Mouse (Mus musculus) forebrain, embryonic 16.5 days (tissue): Measurements from ENCODE around the gene Gm2001. TPM values are rescaled to one million over a fixed set of nuclear protein-coding genes. Genes with fewer than 3 reads are reported as not detected.
"Not testable (repeated sequence)": the region's sequence is repeated elsewhere in the genome, so short reads cannot be mapped to it uniquely, and the experiment has no call there.

Experiments used
- ATAC-seq: fragments of 200-750 bp; cut with Nextera tagmentation; 2 replicates; pipeline ENCODE4 v1.8.0; 2017; ENCODE audit warnings: mild to moderate bottlenecking, moderate library complexity
- H3K27ac ChIP-seq: fragments of 300-500 bp; sonication (generic); 2 replicates; pipeline ENCODE4 v1.5.1; 2014; ENCODE audit warnings: low read length, control low read depth
- H3K27me3 ChIP-seq: fragments of 300-500 bp; sonication (generic); replicated peaks from 2 replicates; pipeline ENCODE4 v1.6.1; 2014; ENCODE audit warnings: low read length; ENCODE audit not compliant: control insufficient read depth, insufficient read depth
- H3K36me3 ChIP-seq: fragments of 300-500 bp; sonication (generic); 2 replicates; pipeline ENCODE4 v1.6.1; 2014; ENCODE audit not compliant: control insufficient read depth, insufficient read depth
- H3K4me1 ChIP-seq: fragments of 300-500 bp; sonication (generic); replicated peaks from 2 replicates; pipeline ENCODE4 v1.6.1; 2014; ENCODE audit warnings: low read length; ENCODE audit not compliant: control insufficient read depth, insufficient read depth
- H3K4me2 ChIP-seq: fragments of 300-500 bp; sonication (generic); 2 replicates; pipeline ENCODE4 v1.6.1; 2014; ENCODE audit warnings: mild to moderate bottlenecking, low read length, control low read depth
- H3K4me3 ChIP-seq: fragments of 300-500 bp; sonication (generic); replicated peaks from 2 replicates; pipeline ENCODE4 v1.5.1; 2014; ENCODE audit warnings: mild to moderate bottlenecking, low read length, control low read depth
- H3K9ac ChIP-seq: fragments of 300-500 bp; sonication (generic); replicated peaks from 2 replicates; pipeline ENCODE4 v1.6.1; 2014; ENCODE audit warnings: low read depth, low read length, control low read depth
- H3K9me3 ChIP-seq: fragments of 300-500 bp; sonication (generic); 2 replicates; pipeline ENCODE4 v1.6.1; 2016; ENCODE audit warnings: low read length; ENCODE audit not compliant: control insufficient read depth
- WGBS: fragments of 180-500 bp; shearing (Covaris S2); extraction: QIAGEN DNeasy Blood & Tissue Kit; methylation state at CpG from one replicate; pipeline ENCODE4 v1.1.7; 2014; 5-methylcytosine and 5-hydroxymethylcytosine counted together
- polyA plus RNA-seq: library from polyadenylated mRNA; unstranded; fragments of >200 nt; fragmentation: Nextera tagmentation; extraction: Ambion mirVana; gene quantifications from 2 replicates; pipeline ENCODE4 v1.2.1, GENCODE M21; 2015

Gm2001 gene
- polyA plus RNA-seq, 1 experiment from 2014 or later: not detected

DNA sequence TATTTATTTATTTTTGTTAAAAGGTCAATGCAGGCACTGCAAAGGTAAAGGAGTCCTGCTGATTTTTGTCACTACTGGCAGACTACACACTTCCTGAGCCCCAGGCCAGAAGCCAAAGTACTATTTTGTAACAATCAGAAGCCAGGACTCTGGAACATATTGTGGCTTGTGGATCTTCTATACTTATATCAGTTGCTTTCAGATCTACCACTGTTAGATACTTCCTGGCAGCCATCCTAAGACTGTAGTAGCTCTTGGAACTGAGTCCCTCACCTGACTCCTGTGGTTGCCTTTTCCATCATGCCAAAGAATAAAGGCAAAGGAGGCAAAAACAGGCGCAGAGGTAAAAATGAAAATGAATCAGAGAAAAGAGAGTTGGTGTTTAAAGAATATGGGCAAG lies 46.9 kb downstream of the Gm2001 start, which contains the start of gene Gm21936:
Gene Gm21936 (plus strand): TSS at position 301 of the 400 bp plus-strand sequence.
- not testable (repeated sequence) for H3K9me3 ChIP-seq, H3K4me1 ChIP-seq, H3K27me3 ChIP-seq, H3K27ac ChIP-seq, H3K4me2 ChIP-seq, H3K36me3 ChIP-seq, ATAC-seq, H3K4me3 ChIP-seq, H3K9ac ChIP-seq
- 90% methylated on average over 1 of the region's 1 CpGs for WGBS

Other genes starting within 250 kb of the Gm2001 start
- gene Oog1, start 239.7 kb downstream of the Gm2001 start, polyA plus RNA-seq: not detected in 2 replicates
- gene Gm4027, start 223.5 kb downstream of the Gm2001 start, polyA plus RNA-seq: not detected in 2 replicates
- not detected in 2 replicates for gene Gm16381, start 197.7 kb downstream of the Gm2001 start, polyA plus RNA-seq
- gene Gm21319, start 66.6 kb downstream of the Gm2001 start, polyA plus RNA-seq: not detected in 2 replicates
- gene Gm21936, start 46.8 kb downstream of the Gm2001 start, polyA plus RNA-seq: not detected in 2 replicates
- not detected in 2 replicates for gene BB287469, start 25.8 kb downstream of the Gm2001 start, polyA plus RNA-seq
- gene Gm2016, start 31.7 kb upstream of the Gm2001 start, polyA plus RNA-seq: not detected in 2 replicates
- not detected in 2 replicates for gene Gm2022, start 53.0 kb upstream of the Gm2001 start, polyA plus RNA-seq
- not detected in 2 replicates for gene Gm2035, start 77.5 kb upstream of the Gm2001 start, polyA plus RNA-seq
- not detected in 2 replicates for gene Gm2042, start 111.7 kb upstream of the Gm2001 start, polyA plus RNA-seq
- gene Gm2075, start 169.5 kb upstream of the Gm2001 start, polyA plus RNA-seq: not detected in 2 replicates
- gene Gm6803, start 176.4 kb upstream of the Gm2001 start, polyA plus RNA-seq: not detected in 2 replicates
- not detected in 2 replicates for gene Gm2056, start 184.7 kb upstream of the Gm2001 start, polyA plus RNA-seq
- gene Gm16368, start 241.4 kb upstream of the Gm2001 start, polyA plus RNA-seq: not detected in 2 replicates